Mouse (Mus musculus) C2C12 (cell line): Measurements from ENCODE around the gene Acadm. TPM values are rescaled to one million over a fixed set of nuclear protein-coding genes. Genes with fewer than 3 reads are reported as not detected.

ENCODE experiments used
- H3K27me3 ChIP-seq: one replicate; pipeline ENCODE4 v1.6.1; 2011; ENCODE audit not compliant: control insufficient read depth, insufficient read depth, insufficient read length
- H3K36me3 ChIP-seq: one replicate; pipeline ENCODE4 v1.6.1; 2011; ENCODE audit not compliant: control insufficient read depth, insufficient read depth
- H3K4me3 ChIP-seq: one replicate; pipeline ENCODE4 v1.5.1; 2011; ENCODE audit warnings: mild to moderate bottlenecking, control low read depth; ENCODE audit not compliant: poor library complexity, insufficient read depth, severe bottlenecking
- H3K79me2 ChIP-seq: one replicate; pipeline ENCODE4 v1.6.1; 2011; ENCODE audit not compliant: control insufficient read depth, insufficient read depth
- H3K79me3 ChIP-seq: one replicate; pipeline ENCODE4 v1.6.1; 2011; ENCODE audit warnings: low read depth, control low read depth
- H3ac ChIP-seq: one replicate; pipeline ENCODE3; 2011; ENCODE audit warnings: low read depth; ENCODE audit not compliant: control insufficient read depth, insufficient read length
- CEBPB ChIP-seq: IDR thresholded peaks from one replicate; pipeline ENCODE4 v1.6.1; 2011; ENCODE audit warnings: low read depth, mild to moderate bottlenecking, control low read depth, moderate library complexity
- CTCF ChIP-seq: IDR thresholded peaks from one replicate; pipeline ENCODE4 v1.5.1; 2011; ENCODE audit not compliant: control insufficient read depth, insufficient read depth, insufficient read length
- FOSL1 ChIP-seq: IDR thresholded peaks from one replicate; pipeline ENCODE4 v1.8.0; 2011; ENCODE audit warnings: mild to moderate bottlenecking, low read length; ENCODE audit not compliant: poor library complexity, insufficient read depth, severe bottlenecking
- MAX ChIP-seq: IDR thresholded peaks from one replicate; pipeline ENCODE4 v1.6.1; 2011; ENCODE audit warnings: mild to moderate bottlenecking, control low read depth
- MYOD1 ChIP-seq: IDR thresholded peaks from one replicate; pipeline ENCODE4 v1.6.1; 2011; ENCODE audit warnings: low read depth; ENCODE audit not compliant: control insufficient read depth, insufficient read length
- MYOG ChIP-seq: IDR thresholded peaks from one replicate; pipeline ENCODE4 v1.6.1; 2011; ENCODE audit not compliant: control insufficient read depth, insufficient read length; ENCODE audit errors: extremely low read depth
- USF1 ChIP-seq: IDR thresholded peaks from one replicate; pipeline ENCODE4 v1.6.1; 2011; ENCODE audit warnings: low read depth, mild to moderate bottlenecking, control low read depth, moderate library complexity
- polyA plus RNA-seq: library from polyadenylated mRNA; unstranded; fragments of >200 nt; fragmentation: generic; extraction: Trizol; gene quantifications from one replicate; pipeline ENCODE4 v1.2.1, GENCODE M21; 2012; ENCODE audit warnings: missing spikeins

The Acadm gene
- polyA plus RNA-seq, 1 experiment = 26.0 TPM

- Histone ChIP-seq H3ac (no peak overlapping the region), H3K4me3 (no peak overlapping the region), H3K36me3 (peaks cover 2% of the 10 kb centered on the region), H3K79me3 (no peaks in the 10 kb centered on the region), H3K27me3 (no peaks in the 10 kb centered on the region), H3K79me2 (no peaks in the 10 kb centered on the region)
- TF ChIP-seq USF1 (no peak), MYOD1 (no peak), CEBPB (no peak), MYOG (no peak), CTCF (no peak), MAX (no peak), FOSL1 (no peak)
Measured at GRCm38 (mm10) chr3:153888141-153888540, 56.3 kb downstream of the Acadm start.

DNA sequence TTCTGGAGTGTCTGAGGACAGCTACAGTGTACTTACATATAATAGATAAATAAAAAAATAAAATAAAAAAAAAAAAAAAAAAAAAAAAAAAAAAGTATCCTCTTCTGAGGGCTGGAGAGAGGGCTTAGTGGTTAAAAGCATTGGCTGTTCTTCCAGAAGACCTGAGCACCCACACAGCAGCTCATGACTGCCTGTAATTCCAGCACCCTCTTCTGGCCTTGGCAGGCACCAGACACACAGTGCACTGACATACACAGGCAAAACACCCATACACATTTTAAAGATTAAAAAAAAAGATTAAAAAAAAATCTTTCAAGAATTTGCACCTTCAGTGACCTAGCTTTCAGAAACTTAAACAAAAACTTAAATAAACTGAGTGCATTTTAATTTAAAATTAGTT is 58.1 kb downstream of the Acadm start:
- no peaks in the 10 kb centered on the region for H3K79me2 ChIP-seq
- no peaks in the 10 kb centered on the region for H3K27me3 ChIP-seq
- no peak overlapping the region for H3ac ChIP-seq
- H3K36me3 ChIP-seq = peaks cover 2% of the 10 kb centered on the region
- no peak overlapping the region for H3K4me3 ChIP-seq
- H3K79me3 ChIP-seq = no peaks in the 10 kb centered on the region
- TF ChIP-seq MAX = no peak
- TF ChIP-seq MYOD1 = no peak
- no peak for TF ChIP-seq FOSL1
- TF ChIP-seq CTCF = no peak
- no peak for TF ChIP-seq USF1
- TF ChIP-seq MYOG = no peak
- TF ChIP-seq CEBPB = no peak

Other genes starting within 250 kb of the Acadm start
- not detected for gene St6galnac3, start 219.5 kb downstream of the Acadm start, polyA plus RNA-seq
- 0.02 TPM for gene Asb17, start 100.4 kb downstream of the Acadm start, polyA plus RNA-seq
- 0.02 TPM for gene Msh4, start 38.5 kb downstream of the Acadm start, polyA plus RNA-seq
- 65.9 TPM for gene Rabggtb, start 31.6 kb downstream of the Acadm start, polyA plus RNA-seq
- gene Slc44a5, start 28.8 kb upstream of the Acadm start, polyA plus RNA-seq = 0.06 TPM